9 mouse cellular contexts compared by ENCODE assay signal in the genomic region with DNA sequence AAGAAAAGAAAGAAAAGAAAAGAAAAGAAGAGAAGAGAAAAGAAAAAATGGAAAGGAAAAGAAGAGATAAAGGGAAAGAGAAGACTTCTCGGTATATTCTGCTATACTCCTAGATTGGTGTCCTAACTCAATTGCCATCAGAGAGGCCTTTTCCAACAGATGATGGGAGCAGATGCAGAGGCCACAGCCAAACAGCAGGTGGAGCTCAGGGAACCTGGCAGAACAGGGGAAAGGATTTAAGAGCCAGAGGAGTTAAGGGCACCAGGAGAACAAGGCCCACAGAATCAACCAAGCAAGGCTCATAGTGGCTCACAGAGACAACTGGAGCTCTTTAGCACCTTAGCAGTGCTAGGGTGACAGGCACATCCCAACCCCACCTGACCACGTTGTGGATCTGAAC.
DNase-seq lines count a peak whose midpoint lies in the region; TF ChIP-seq lines count a peak whose summit lies in the region.
"Had no signal": no experiment of that assay in that cellular context is flagged by ENCODE, and none has a peak within 500 bp of the region (broad histone marks: within the 10 kb centered on the region; RNA-seq: fewer than 3 reads in every experiment).

No protein-coding gene starts in this region.

- no peaks in the 10 kb centered on the region for H3K79me2 ChIP-seq in CH12.LX (replicated peaks; ENCODE audit: control insufficient read depth, extremely low read depth, insufficient read depth, poor library complexity, severe bottlenecking)

- no peak overlapping the region for H3K4me2 ChIP-seq in CH12.LX (ENCODE audit: insufficient read depth, low read depth, poor library complexity, severe bottlenecking)
- H3K4me2 ChIP-seq: midbrain, embryonic 12.5 days had no signal

- dilution Hi-C loops in CH12.LX (cut with MboI; ENCODE audit: extremely low pct_ligation_motif_present, extremely low pct_unique_long_range_greater_than_20kb, low sequenced_read_pairs) = no loop called here

- TF ChIP-seq POLR2A in kidney, adult 2 months (IDR thresholded peaks at IDR 0.05; ENCODE audit: low read depth, low read length) = no peak
- TF ChIP-seq POLR2A in CH12.LX (IDR thresholded peaks at IDR 0.05; ENCODE audit: low read depth, low read length) = no peak

- TF ChIP-seq EP300 in CH12.LX (IDR thresholded peaks at IDR 0.05; ENCODE audit: low read length) = no peak

- no peaks in the 10 kb centered on the region for H3K9me3 ChIP-seq in CH12.LX (replicated peaks; ENCODE audit: low read length)
- H3K9me3 ChIP-seq: midbrain, embryonic 12.5 days had no signal

- no peak overlapping the region for H3K9ac ChIP-seq in CH12.LX (ENCODE audit: insufficient read depth, low read depth)
- H3K9ac ChIP-seq: midbrain, embryonic 12.5 days had no signal

- peak; percentile 4 for TF ChIP-seq RAD21 in CH12.LX (IDR thresholded peaks at IDR 0.05; ENCODE audit: low read depth, low read length)

- WGBS in kidney, adult 2 months = 65% methylated on average over 2 of the region's 2 CpGs

- in situ Hi-C loops in CH12.LX (cut with MboI; ENCODE audit: low pct_ligation_motif_present, low pct_unique_long_range_greater_than_20kb, low sequenced_read_pairs) = loop anchor here (25.0 kb wide), 1 partner anchor 285 kb away; no protein-coding TSS in a partner anchor

- no peak overlapping the region for H3K27ac ChIP-seq in kidney, adult 2 months (ENCODE audit: insufficient read depth, low read depth, low read length)
- H3K27ac ChIP-seq in CH12.LX (ENCODE audit: insufficient read depth, low read depth) = no peak overlapping the region
- H3K27ac ChIP-seq: midbrain, embryonic 12.5 days had no signal

- H3K27me3 ChIP-seq in kidney, adult 2 months (replicated peaks; ENCODE audit: control insufficient read depth, insufficient read depth, low read length) = no peaks in the 10 kb centered on the region
- H3K27me3 ChIP-seq in CH12.LX (replicated peaks) = no peaks in the 10 kb centered on the region
- H3K27me3 ChIP-seq: midbrain, embryonic 12.5 days had no signal

- peak; percentile 53 for TF ChIP-seq CTCF in kidney, adult 2 months (conservative IDR thresholded peaks at IDR 0.05; ENCODE audit: insufficient read depth, insufficient read length, low read depth, low read length)
- peak in 1 of 2 experiments; percentile 24; a peak in 1 of 4 replicates for TF ChIP-seq CTCF in CH12.LX (conservative IDR thresholded peaks at IDR 0.05 in 1 of 2, IDR thresholded peaks at IDR 0.05 in 1 of 2; ENCODE audit: low read depth in 2 of 2, low read length in 2 of 2)

- H3K4me1 ChIP-seq in kidney, adult 2 months (ENCODE audit: control insufficient read depth, insufficient read depth, low read length) = no peaks in the 10 kb centered on the region
- no peaks in the 10 kb centered on the region for H3K4me1 ChIP-seq in CH12.LX (ENCODE audit: control insufficient read depth in 1 of 2, insufficient read depth in 2 of 2)
- H3K4me1 ChIP-seq: midbrain, embryonic 12.5 days had no signal

- DNase-seq in kidney, adult 2 months = peak; percentile 15
- no peak for DNase-seq in kidney, adult 18-20 months
- DNase-seq in CH12.LX (ENCODE audit: extremely low read depth) = peak; percentile 10
- peak; percentile 55 for DNase-seq in cerebellum, adult 11-12 months
- peak; percentile 32 for DNase-seq in kidney, postnatal 10 days
- DNase-seq in spleen, adult 18-20 months = no peak
- DNase-seq in c-Kit-positive CD71-positive TER-119-positive erythroid progenitor cells, embryonic 14.5 days (ENCODE audit: low spot score) = no peak
- DNase-seq in layer of hippocampus, adult 9-10 months (ENCODE audit: low spot score) = no peak

- no peak overlapping the region for H3K4me3 ChIP-seq in kidney, adult 2 months (ENCODE audit: insufficient read depth, low read depth, low read length)
- H3K4me3 ChIP-seq in CH12.LX (replicated peaks in 1 of 3; ENCODE audit: low read depth in 2 of 3, low read length in 2 of 3, poor library complexity in 1 of 3) = no peak overlapping the region
- H3K4me3 ChIP-seq: midbrain, embryonic 12.5 days had no signal

- H3K36me3 ChIP-seq in kidney, adult 2 months (ENCODE audit: control insufficient read depth, insufficient read depth, low read length) = no peaks in the 10 kb centered on the region
- no peaks in the 10 kb centered on the region for H3K36me3 ChIP-seq in CH12.LX (replicated peaks in 1 of 2; ENCODE audit: control insufficient read depth in 1 of 2, insufficient read depth in 1 of 2, low read length in 1 of 2)
- H3K36me3 ChIP-seq: midbrain, embryonic 12.5 days had no signal

TF ChIP-seq in CH12.LX, 34 proteins besides CTCF, POLR2A, EP300 and RAD21:
- no peak for TF ChIP-seq SIN3A (IDR thresholded peaks at IDR 0.05; ENCODE audit: low read length)
- no peak for TF ChIP-seq CHD2 (IDR thresholded peaks at IDR 0.05; ENCODE audit: low read length)
- TF ChIP-seq GABPA (IDR thresholded peaks at IDR 0.05; ENCODE audit: insufficient replicate concordance, low read depth, low read length) = no peak
- TF ChIP-seq JUND (conservative IDR thresholded peaks at IDR 0.05; ENCODE audit: low read depth, low read length) = no peak
- TF ChIP-seq ZKSCAN1 (IDR thresholded peaks at IDR 0.05; ENCODE audit: borderline replicate concordance, low read depth, low read length) = no peak
- TF ChIP-seq BHLHE40 (IDR thresholded peaks at IDR 0.05; ENCODE audit: low read depth, low read length) = no peak
- TF ChIP-seq JUN (IDR thresholded peaks at IDR 0.05; ENCODE audit: insufficient read depth, low read depth, low read length) = no peak

Comparison
In these comparisons a context has a peak if more than half of its experiments do, and no peak if none do; other contexts are left out.
1. DNase-seq: peak in kidney, adult 2 months (single experiment), CH12.LX (single experiment), cerebellum, adult 11-12 months (single experiment) and kidney, postnatal 10 days (single experiment); none in kidney, adult 18-20 months (single experiment), spleen, adult 18-20 months (0 of 2), c-Kit-positive CD71-positive TER-119-positive erythroid progenitor cells, embryonic 14.5 days (single experiment) and layer of hippocampus, adult 9-10 months (single experiment).